Mouse (Mus musculus): Measurements from ENCODE around the gene Hdac4. TPM values are rescaled to one million over a fixed set of nuclear protein-coding genes. Genes with fewer than 3 reads are reported as not detected.

Gene Hdac4
- polyA plus RNA-seq, 1 experiment from 2014 or later = 21.2 TPM

- H3K9ac ChIP-seq (ENCODE audit: low read depth, low read length) = peak overlapping the region; percentile 89
- H3K27ac ChIP-seq (ENCODE audit: low read depth, low read length) = peak overlapping the region; percentile 96
- peak; percentile 100 for DNase-seq (ENCODE audit: low spot score)
- H3K36me3 ChIP-seq (ENCODE audit: control insufficient read depth, insufficient read depth, low read length) = no peaks in the 10 kb centered on the region
- no peaks in the 10 kb centered on the region for H3K27me3 ChIP-seq (ENCODE audit: control insufficient read depth, insufficient read depth, low read length)
- WGBS = under 1% methylated on average over 89 of the region's 97 CpGs
- H3K4me3 ChIP-seq (ENCODE audit: low read depth, low read length) = peak overlapping the region; percentile 82
- peak overlapping the region; percentile 70 for H3K4me2 ChIP-seq (replicated peaks; ENCODE audit: low read depth, low read length)
- H3K4me1 ChIP-seq (replicated peaks; ENCODE audit: control insufficient read depth, insufficient read depth, low read length) = peaks cover 9% of the 10 kb centered on the region
- H3K9me3 ChIP-seq (ENCODE audit: control insufficient read depth, low read length) = no peaks in the 10 kb centered on the region
- peak; percentile 98 for ATAC-seq (ENCODE audit: low FRiP score)
Measured at GRCm38 (mm10) chr1:92180141-92181137, 15.1 kb downstream of the Hdac4 start.

- WGBS = 1% methylated on average over 41 of the region's 61 CpGs
- H3K9ac ChIP-seq (ENCODE audit: low read depth, low read length) = peak overlapping the region; percentile 89
- DNase-seq (ENCODE audit: low spot score) (peak; percentile 58), ATAC-seq (ENCODE audit: low FRiP score) (no peak)
- H3K27me3 ChIP-seq (ENCODE audit: control insufficient read depth, insufficient read depth, low read length) = no peaks in the 10 kb centered on the region
- H3K4me2 ChIP-seq (replicated peaks; ENCODE audit: low read depth, low read length) = peak overlapping the region; percentile 70
- H3K4me3 ChIP-seq (ENCODE audit: low read depth, low read length) = peak overlapping the region; percentile 82
- peak overlapping the region; percentile 92 for H3K27ac ChIP-seq (ENCODE audit: low read depth, low read length)
- peaks cover 9% of the 10 kb centered on the region for H3K4me1 ChIP-seq (replicated peaks; ENCODE audit: control insufficient read depth, insufficient read depth, low read length)
- no peaks in the 10 kb centered on the region for H3K9me3 ChIP-seq (ENCODE audit: control insufficient read depth, low read length)
- no peaks in the 10 kb centered on the region for H3K36me3 ChIP-seq (ENCODE audit: control insufficient read depth, insufficient read depth, low read length)
Measured at GRCm38 (mm10) chr1:92179489-92180006, 16.0 kb downstream of the Hdac4 start.

DNA sequence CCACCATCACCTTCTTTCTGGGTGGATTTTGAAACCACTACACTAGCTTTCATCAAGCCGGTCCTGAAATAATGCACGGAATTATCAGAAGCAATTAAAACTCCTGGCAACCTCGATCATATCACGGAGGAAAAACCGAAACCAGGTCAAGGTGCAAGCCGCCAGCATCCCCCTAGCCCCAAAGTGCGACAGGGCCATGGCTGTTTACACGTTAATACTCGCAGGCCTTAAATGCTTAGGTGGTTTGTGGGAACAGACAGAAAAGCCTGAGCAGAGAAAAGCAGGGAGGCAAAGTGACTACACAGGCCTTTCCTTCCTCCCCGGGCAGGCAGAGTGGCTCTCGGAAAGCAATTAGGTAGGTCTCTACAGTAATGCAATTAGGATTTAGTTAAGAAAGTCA lies 16.4 kb downstream of the Hdac4 start:
- Histone ChIP-seq H3K27ac (ENCODE audit: low read depth, low read length) (peak overlapping the region; percentile 92; the same call in 1 of the 2 replicates), H3K9me3 (ENCODE audit: control insufficient read depth, low read length) (no peaks in the 10 kb centered on the region), H3K4me1 (replicated peaks; ENCODE audit: control insufficient read depth, insufficient read depth, low read length) (peaks cover 9% of the 10 kb centered on the region), H3K4me3 (ENCODE audit: low read depth, low read length) (peak overlapping the region; percentile 82), H3K36me3 (ENCODE audit: control insufficient read depth, insufficient read depth, low read length) (no peaks in the 10 kb centered on the region), H3K4me2 (replicated peaks; ENCODE audit: low read depth, low read length) (peak overlapping the region; percentile 70), H3K9ac (ENCODE audit: low read depth, low read length) (peak overlapping the region; percentile 89), H3K27me3 (ENCODE audit: control insufficient read depth, insufficient read depth, low read length) (no peaks in the 10 kb centered on the region)
- DNase-seq (ENCODE audit: low spot score) = peak; percentile 40
- no peak for ATAC-seq (ENCODE audit: low FRiP score)
- WGBS = 9% methylated on average over 11 of the region's 11 CpGs

- peak overlapping the region; percentile 70 for H3K4me2 ChIP-seq (replicated peaks; ENCODE audit: low read depth, low read length)
- DNase-seq (ENCODE audit: low spot score) (peak; percentile 63), ATAC-seq (ENCODE audit: low FRiP score) (no peak)
- H3K27me3 ChIP-seq (ENCODE audit: control insufficient read depth, insufficient read depth, low read length) = no peaks in the 10 kb centered on the region
- peak overlapping the region; percentile 24; the same call in 1 of the 2 replicates for H3K9ac ChIP-seq (ENCODE audit: low read depth, low read length)
- H3K9me3 ChIP-seq (ENCODE audit: control insufficient read depth, low read length) = no peaks in the 10 kb centered on the region
- WGBS = 29% methylated on average over 10 of the region's 10 CpGs
- no peaks in the 10 kb centered on the region for H3K36me3 ChIP-seq (ENCODE audit: control insufficient read depth, insufficient read depth, low read length)
- no peak overlapping the region for H3K27ac ChIP-seq (ENCODE audit: low read depth, low read length)
- H3K4me1 ChIP-seq (replicated peaks; ENCODE audit: control insufficient read depth, insufficient read depth, low read length) = peaks cover 9% of the 10 kb centered on the region
- H3K4me3 ChIP-seq (ENCODE audit: low read depth, low read length) = peak overlapping the region; percentile 82; the same call in 1 of the 2 replicates
Measured at GRCm38 (mm10) chr1:92178021-92178895, 17.2 kb downstream of the Hdac4 start.

DNA sequence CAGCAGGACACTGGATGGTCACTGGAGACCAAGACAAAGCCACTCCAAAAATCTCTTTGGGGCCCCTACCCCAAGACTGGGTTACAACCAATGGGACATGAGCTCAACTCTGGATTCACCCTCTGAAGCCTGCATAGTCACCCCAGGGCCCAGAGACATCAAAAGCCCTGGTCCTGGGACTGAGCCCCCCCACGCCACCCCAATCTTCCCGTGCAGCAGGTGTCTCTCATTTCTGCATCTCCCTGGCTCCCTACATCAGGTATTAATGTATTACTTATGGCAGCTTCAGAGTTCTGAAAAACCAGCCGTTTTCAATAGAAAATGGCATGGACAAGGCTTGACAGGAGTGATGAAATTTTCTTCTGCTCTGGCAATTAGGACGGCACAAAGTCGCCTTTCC lies 17.9 kb downstream of the Hdac4 start:
- Histone ChIP-seq H3K9me3 (ENCODE audit: control insufficient read depth, low read length) (no peaks in the 10 kb centered on the region), H3K27me3 (ENCODE audit: control insufficient read depth, insufficient read depth, low read length) (no peaks in the 10 kb centered on the region), H3K4me1 (replicated peaks; ENCODE audit: control insufficient read depth, insufficient read depth, low read length) (peaks cover 9% of the 10 kb centered on the region), H3K9ac (ENCODE audit: low read depth, low read length) (no peak overlapping the region), H3K4me3 (ENCODE audit: low read depth, low read length) (no peak overlapping the region), H3K27ac (ENCODE audit: low read depth, low read length) (no peak overlapping the region), H3K36me3 (ENCODE audit: control insufficient read depth, insufficient read depth, low read length) (no peaks in the 10 kb centered on the region), H3K4me2 (replicated peaks; ENCODE audit: low read depth, low read length) (peak overlapping the region; percentile 1; the same call in 1 of the 2 replicates)
- DNase-seq (ENCODE audit: low spot score) (peak; percentile 5), ATAC-seq (ENCODE audit: low FRiP score) (no peak)
- 36% methylated on average over 5 of the region's 5 CpGs for WGBS

DNA sequence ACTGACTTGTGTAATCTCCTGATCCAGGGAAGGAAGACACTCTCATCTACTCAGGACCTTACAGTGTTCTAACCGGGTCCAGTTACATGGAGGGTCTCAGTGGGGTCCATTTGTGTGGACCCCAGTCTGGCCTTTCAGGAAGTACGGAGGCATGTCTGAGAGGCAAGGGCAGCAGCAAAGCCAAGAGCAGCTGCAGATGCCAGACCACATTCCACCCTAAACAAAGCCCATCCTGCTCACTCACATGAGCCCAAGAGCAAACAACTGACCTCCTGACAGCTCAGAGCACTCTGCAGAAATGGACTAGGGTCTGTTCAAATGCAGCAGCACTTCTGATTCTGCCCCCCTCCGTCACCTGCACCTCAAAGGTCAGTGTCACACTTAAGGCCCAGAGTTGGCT lies 18.3 kb downstream of the Hdac4 start:
- Histone ChIP-seq H3K27ac (ENCODE audit: low read depth, low read length) (no peak overlapping the region), H3K9me3 (ENCODE audit: control insufficient read depth, low read length) (no peaks in the 10 kb centered on the region), H3K36me3 (ENCODE audit: control insufficient read depth, insufficient read depth, low read length) (no peaks in the 10 kb centered on the region), H3K4me1 (replicated peaks; ENCODE audit: control insufficient read depth, insufficient read depth, low read length) (peaks cover 9% of the 10 kb centered on the region), H3K4me3 (ENCODE audit: low read depth, low read length) (no peak overlapping the region), H3K4me2 (replicated peaks; ENCODE audit: low read depth, low read length) (no peak overlapping the region; the same call in 1 of the 2 replicates), H3K27me3 (ENCODE audit: control insufficient read depth, insufficient read depth, low read length) (no peaks in the 10 kb centered on the region), H3K9ac (ENCODE audit: low read depth, low read length) (no peak overlapping the region)
- no peak for DNase-seq (ENCODE audit: low spot score)
- WGBS = 56% methylated on average over 3 of the region's 3 CpGs
- no peak for ATAC-seq (ENCODE audit: low FRiP score)

- peaks cover 9% of the 10 kb centered on the region for H3K4me1 ChIP-seq (replicated peaks; ENCODE audit: control insufficient read depth, insufficient read depth, low read length)
- 86% methylated on average over 6 of the region's 6 CpGs for WGBS
Measured at GRCm38 (mm10) chr1:92175266-92175665, 20.2 kb downstream of the Hdac4 start.

DNA sequence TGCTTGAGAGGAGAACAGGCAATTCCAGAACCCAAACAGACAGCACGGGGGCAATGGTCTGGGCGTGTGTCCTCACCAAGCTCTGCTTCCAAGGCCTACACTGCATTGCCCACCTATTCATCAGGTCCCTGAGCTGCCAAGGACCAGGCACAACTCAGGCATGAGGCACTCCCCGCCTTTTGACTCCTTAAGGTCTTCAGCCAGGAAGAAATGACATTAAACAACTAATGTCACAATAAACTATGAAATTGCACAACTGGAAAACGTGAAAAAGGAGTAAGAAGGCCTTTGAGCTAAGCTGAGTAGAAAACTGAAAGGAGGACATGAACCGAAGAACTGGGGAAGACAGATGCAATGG lies 20.6 kb downstream of the Hdac4 start:
- Histone ChIP-seq H3K9ac (ENCODE audit: low read depth, low read length) (no peak overlapping the region), H3K36me3 (ENCODE audit: control insufficient read depth, insufficient read depth, low read length) (no peaks in the 10 kb centered on the region), H3K27ac (ENCODE audit: low read depth, low read length) (no peak overlapping the region), H3K4me2 (replicated peaks; ENCODE audit: low read depth, low read length) (no peak overlapping the region), H3K27me3 (ENCODE audit: control insufficient read depth, insufficient read depth, low read length) (no peaks in the 10 kb centered on the region), H3K4me3 (ENCODE audit: low read depth, low read length) (no peak overlapping the region), H3K4me1 (replicated peaks; ENCODE audit: control insufficient read depth, insufficient read depth, low read length) (peaks cover 9% of the 10 kb centered on the region), H3K9me3 (ENCODE audit: control insufficient read depth, low read length) (no peaks in the 10 kb centered on the region)
- ATAC-seq (ENCODE audit: low FRiP score) = no peak
- no peak for DNase-seq (ENCODE audit: low spot score)
- WGBS = 82% methylated on average over 5 of the region's 5 CpGs

More at GRCm38 (mm10) chr1:92175266-92175665, 20.2 kb downstream of the Hdac4 start:
- DNase-seq (ENCODE audit: low spot score) (no peak), ATAC-seq (ENCODE audit: low FRiP score) (no peak)
- no peaks in the 10 kb centered on the region for H3K36me3 ChIP-seq (ENCODE audit: control insufficient read depth, insufficient read depth, low read length)
- no peak overlapping the region for H3K9ac ChIP-seq (ENCODE audit: low read depth, low read length)
- H3K27ac ChIP-seq (ENCODE audit: low read depth, low read length) = no peak overlapping the region
- H3K4me2 ChIP-seq (replicated peaks; ENCODE audit: low read depth, low read length) = no peak overlapping the region
- no peak overlapping the region for H3K4me3 ChIP-seq (ENCODE audit: low read depth, low read length)
- no peaks in the 10 kb centered on the region for H3K9me3 ChIP-seq (ENCODE audit: control insufficient read depth, low read length)
- H3K27me3 ChIP-seq (ENCODE audit: control insufficient read depth, insufficient read depth, low read length) = no peaks in the 10 kb centered on the region

Data from hindbrain, embryonic 11.5 days (tissue).